Mouse (Mus musculus) skeletal muscle tissue, adult 2 months (tissue): ENCODE results near the gene Yars2.
A peak's percentile ranks its signal among the peaks of the same experiment; 100 is the strongest.
"Not testable (repeated sequence)": the region's sequence is repeated elsewhere in the genome, so short reads cannot be mapped to it uniquely, and the experiment has no call there.

Source experiments
- DNase-seq: peaks from one replicate; pipeline ENCODE4 v3.0.0-alpha.2; 2012; ENCODE audit warnings: low read depth, low spot score

Yars2 gene

GRCm38 (mm10) chr16:16302369-16303137 lies at the start of gene Yars2:
TSS of gene Yars2 (plus strand) at chr16:16302965.
- DNase-seq = peak; percentile 94

GRCm38 (mm10) chr16:16253326-16254074 lies 49.3 kb upstream of the Yars2 start:
- peak; percentile 45 for DNase-seq

GRCm38 (mm10) chr16:16255217-16255616 lies 47.5 kb upstream of the Yars2 start:
- DNase-seq = no peak

- DNase-seq = no peak
These were observed 46.9 kb upstream of the Yars2 start for GRCm38 (mm10) chr16:16255874-16256273.

GRCm38 (mm10) chr16:16256672-16257071 lies 46.1 kb upstream of the Yars2 start:
- no peak for DNase-seq

GRCm38 (mm10) chr16:16260882-16261281 lies 41.9 kb upstream of the Yars2 start:
- no peak for DNase-seq

GRCm38 (mm10) chr16:16261481-16261880 lies 41.3 kb upstream of the Yars2 start:
- no peak for DNase-seq

GRCm38 (mm10) chr16:16262436-16262835 lies 40.3 kb upstream of the Yars2 start:
- DNase-seq = no peak

- no peak for DNase-seq
These were observed 29.8 kb upstream of the Yars2 start for GRCm38 (mm10) chr16:16272978-16273377.

- no peak for DNase-seq
These were observed 29.0 kb upstream of the Yars2 start for GRCm38 (mm10) chr16:16273752-16274151.

- DNase-seq = peak; percentile 5
These were observed 518 bp downstream of the Yars2 start for GRCm38 (mm10) chr16:16303138-16303827.

- no peak for DNase-seq
These were observed 1.1 kb downstream of the Yars2 start for GRCm38 (mm10) chr16:16303888-16304287.

- DNase-seq = no peak
These were observed 8.6 kb downstream of the Yars2 start for GRCm38 (mm10) chr16:16311319-16311718.

- no peak for DNase-seq
These were observed 23.1 kb downstream of the Yars2 start for GRCm38 (mm10) chr16:16325775-16326336.

GRCm38 (mm10) chr16:16346420-16346819 lies 43.7 kb downstream of the Yars2 start:
- DNase-seq = no peak

GRCm38 (mm10) chr16:16357908-16358307 lies 55.1 kb downstream of the Yars2 start:
- DNase-seq = no peak

GRCm38 (mm10) chr16:16358481-16359100 lies 55.8 kb downstream of the Yars2 start, which contains the start of gene Dnm1l:
TSS of gene Dnm1l (minus strand) at chr16:16358959.
- DNase-seq = peak; percentile 78

- not testable (repeated sequence) for DNase-seq
These were observed 56.3 kb downstream of the Yars2 start for GRCm38 (mm10) chr16:16359101-16359482.
